Mouse (Mus musculus) neural tube, embryonic 14.5 days (tissue): ENCODE data around the gene D16Ertd472e. TPM values are rescaled to one million over a fixed set of nuclear protein-coding genes. Genes with fewer than 3 reads are reported as not detected.
A peak's percentile ranks its signal among the peaks of the same experiment; 100 is the strongest.

Experiments
- ATAC-seq: fragments of 200-750 bp; cut with Nextera tagmentation; 2 replicates; pipeline ENCODE4 v1.8.0; 2017; ENCODE audit warnings: low read depth, mild to moderate bottlenecking, moderate TSS enrichment, moderate library complexity
- H3K27ac ChIP-seq: fragments of 300-500 bp; sonication (generic); 2 replicates; pipeline ENCODE4 v1.5.1; 2014; ENCODE audit warnings: low read depth, mild to moderate bottlenecking, control low read depth, low read length, moderate library complexity, mixed read lengths
- H3K27me3 ChIP-seq: fragments of 300-500 bp; sonication (generic); 2 replicates; pipeline ENCODE4 v1.6.1; 2014; ENCODE audit warnings: low read length; ENCODE audit not compliant: control insufficient read depth, insufficient read depth
- H3K36me3 ChIP-seq: fragments of 300-500 bp; sonication (generic); 2 replicates; pipeline ENCODE4 v1.6.1; 2014; ENCODE audit warnings: low read length, mixed read lengths; ENCODE audit not compliant: control insufficient read depth, insufficient read depth
- H3K4me1 ChIP-seq: fragments of 300-500 bp; sonication (generic); 2 replicates; pipeline ENCODE4 v1.6.1; 2014; ENCODE audit warnings: low read length; ENCODE audit not compliant: control insufficient read depth, insufficient read depth
- H3K4me2 ChIP-seq: fragments of 300-500 bp; sonication (generic); 2 replicates; pipeline ENCODE4 v1.6.1; 2014; ENCODE audit warnings: mild to moderate bottlenecking, low read depth, low read length, control low read depth
- H3K4me3 ChIP-seq: fragments of 300-500 bp; sonication (generic); 2 replicates; pipeline ENCODE4 v1.5.1; 2014; ENCODE audit warnings: low read depth, low read length, control low read depth, mixed read lengths
- H3K9ac ChIP-seq: fragments of 300-500 bp; sonication (generic); replicated peaks from 2 replicates; pipeline ENCODE4 v1.6.1; 2014; ENCODE audit warnings: low read depth, mild to moderate bottlenecking, control low read depth, low read length, mixed read lengths
- H3K9me3 ChIP-seq: fragments of 300-500 bp; sonication (generic); 2 replicates; pipeline ENCODE4 v1.6.1; 2016; ENCODE audit warnings: low read length; ENCODE audit not compliant: control insufficient read depth
- WGBS: fragments of 180-500 bp; shearing (Covaris S2); extraction: QIAGEN DNeasy Blood & Tissue Kit; methylation state at CpG from one replicate; pipeline ENCODE4 v1.1.7; 2014; 5-methylcytosine and 5-hydroxymethylcytosine counted together
- polyA plus RNA-seq: library from polyadenylated mRNA; unstranded; fragments of >200 nt; fragmentation: Nextera tagmentation; extraction: Ambion mirVana; gene quantifications from 2 replicates; pipeline ENCODE4 v1.2.1, GENCODE M21; 2014

Gene D16Ertd472e
- polyA plus RNA-seq, 1 experiment from 2014 or later = 8.2 TPM

DNA sequence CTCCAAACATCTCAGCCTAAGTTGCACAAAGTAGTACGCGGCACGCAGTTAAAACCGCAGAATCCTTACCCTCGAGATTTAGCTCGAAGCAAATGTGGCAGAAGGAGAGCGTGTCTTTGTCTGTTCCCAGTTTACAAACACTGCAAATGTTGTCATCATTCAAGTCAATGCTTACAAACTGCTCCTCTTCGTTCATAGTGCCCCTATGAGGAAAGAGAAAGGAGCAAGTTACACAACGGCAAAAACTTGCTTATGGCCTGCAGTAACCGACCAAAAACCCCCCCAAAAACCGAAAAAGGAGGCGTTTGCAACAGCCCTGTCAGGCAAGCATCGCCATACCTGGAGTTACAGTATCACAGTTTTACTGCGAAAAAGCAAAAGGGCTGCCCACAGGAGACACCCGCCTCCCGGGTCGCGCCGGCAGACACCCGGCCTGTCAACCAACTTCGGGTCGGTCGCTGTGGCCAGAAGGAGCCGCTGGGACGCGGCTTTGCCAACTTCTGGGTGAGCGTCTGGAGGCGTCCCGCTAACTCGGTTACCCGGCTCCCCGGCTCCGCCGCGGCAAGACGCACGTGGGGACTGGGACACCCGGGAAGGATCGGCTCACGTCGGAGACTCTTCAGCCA is 543 bp downstream of the D16Ertd472e start:
- ATAC-seq = peak; percentile 78
- Histone ChIP-seq H3K4me3 (peak overlapping the region; percentile 71), H3K27ac (peak overlapping the region; percentile 69), H3K27me3 (no peaks in the 10 kb centered on the region), H3K36me3 (no peaks in the 10 kb centered on the region), H3K4me1 (no peaks in the 10 kb centered on the region), H3K9me3 (no peaks in the 10 kb centered on the region), H3K9ac (peak overlapping the region; percentile 73), H3K4me2 (peak overlapping the region; percentile 61)
- WGBS = under 1% methylated on average over 41 of the region's 41 CpGs

DNA sequence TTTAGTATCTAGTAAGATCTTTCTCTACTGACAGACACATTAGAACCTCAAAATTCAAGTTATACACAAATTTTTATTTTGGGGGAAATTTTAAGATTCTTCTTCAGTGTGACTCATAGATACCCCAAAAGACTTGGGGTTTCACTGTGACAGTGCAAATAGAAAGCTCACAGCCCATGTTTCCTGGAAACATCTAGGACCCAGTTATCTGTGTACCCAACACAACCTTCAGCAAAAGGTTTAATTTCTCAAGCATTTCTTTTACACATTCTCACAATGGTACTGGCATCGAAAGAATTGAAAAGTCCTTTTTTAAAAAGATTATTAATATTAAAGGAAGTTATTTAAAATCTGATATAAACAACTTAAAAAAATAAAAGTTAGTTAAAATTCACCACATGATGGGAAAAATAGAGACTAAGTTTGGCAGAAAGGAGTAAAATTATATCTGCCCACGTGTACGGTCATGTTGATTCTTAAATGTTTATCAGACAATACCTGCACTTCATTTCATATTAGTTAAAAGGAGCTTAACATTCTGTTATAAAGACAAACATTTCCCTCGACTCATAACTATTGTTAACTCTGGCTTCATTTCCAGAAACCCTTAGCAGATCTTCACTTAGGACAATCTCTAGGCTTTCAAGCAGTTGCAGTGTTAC is 1.2 kb downstream of the D16Ertd472e start:
- no peak overlapping the region for H3K27ac ChIP-seq
- H3K4me3 ChIP-seq = peak overlapping the region; percentile 71
- no peak for ATAC-seq
- H3K36me3 ChIP-seq = no peaks in the 10 kb centered on the region
- peak overlapping the region; percentile 73; the same call in 1 of the 2 replicates for H3K9ac ChIP-seq
- 40% methylated on average over 4 of the region's 4 CpGs for WGBS
- peak overlapping the region; percentile 61 for H3K4me2 ChIP-seq
- H3K4me1 ChIP-seq = no peaks in the 10 kb centered on the region
- H3K9me3 ChIP-seq = no peaks in the 10 kb centered on the region
- no peaks in the 10 kb centered on the region for H3K27me3 ChIP-seq

DNA sequence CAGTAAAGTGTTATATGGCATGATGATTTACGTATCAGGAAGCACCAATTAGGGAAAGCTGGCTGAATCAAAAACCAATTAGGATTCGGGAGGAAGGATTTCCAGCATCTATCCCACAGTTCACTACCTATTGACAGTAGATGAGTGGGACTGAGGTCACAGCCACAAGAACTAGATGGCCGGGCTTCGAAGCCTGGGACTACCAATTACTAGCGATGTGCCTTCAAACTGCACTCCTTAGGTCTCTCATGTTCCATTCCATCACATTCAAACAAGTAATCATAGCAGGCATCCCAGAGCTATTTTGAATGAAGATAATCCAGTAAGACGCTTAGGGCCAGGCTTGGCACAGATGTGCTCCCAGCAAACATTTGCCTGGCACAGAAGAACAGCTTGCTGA is 2.3 kb downstream of the D16Ertd472e start:
- H3K4me3 ChIP-seq = no peak overlapping the region; the same call in 1 of the 2 replicates
- no peaks in the 10 kb centered on the region for H3K36me3 ChIP-seq
- H3K27me3 ChIP-seq = no peaks in the 10 kb centered on the region
- ATAC-seq = no peak
- no peaks in the 10 kb centered on the region for H3K4me1 ChIP-seq
- peak overlapping the region; percentile 33; the same call in 1 of the 2 replicates for H3K4me2 ChIP-seq
- H3K9ac ChIP-seq = 0 out of 2 replicates have a peak overlapping the region, but pooled peaks have one; percentile 17
- 46% methylated on average over 6 of the region's 6 CpGs for WGBS
- H3K27ac ChIP-seq = no peak overlapping the region
- no peaks in the 10 kb centered on the region for H3K9me3 ChIP-seq

DNA sequence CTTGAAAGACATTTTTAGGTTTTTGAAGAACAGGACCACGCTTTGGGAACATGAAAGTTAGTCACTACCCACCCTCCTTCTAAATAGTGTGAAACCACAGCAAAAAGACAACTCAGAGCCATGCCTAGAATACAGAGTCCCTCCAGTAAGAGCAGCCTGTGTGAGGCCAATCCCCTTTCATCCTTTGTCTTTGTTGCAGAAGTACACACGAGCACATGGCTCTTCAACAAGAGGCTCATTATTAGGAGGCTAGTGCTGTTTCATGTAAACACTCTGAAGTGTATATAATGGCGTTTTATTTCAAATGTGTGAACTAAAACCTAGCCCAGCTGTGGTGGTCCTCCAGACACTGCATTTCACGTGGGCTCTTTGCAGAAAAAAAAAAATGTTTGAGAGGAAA is 3.5 kb downstream of the D16Ertd472e start:
- Histone ChIP-seq H3K9me3 (no peaks in the 10 kb centered on the region), H3K4me1 (no peaks in the 10 kb centered on the region), H3K4me3 (no peak overlapping the region), H3K27ac (no peak overlapping the region), H3K4me2 (no peak overlapping the region), H3K36me3 (no peaks in the 10 kb centered on the region), H3K27me3 (no peaks in the 10 kb centered on the region), H3K9ac (no peak overlapping the region)
- 26% methylated on average over 4 of the region's 4 CpGs for WGBS
- ATAC-seq = no peak

DNA sequence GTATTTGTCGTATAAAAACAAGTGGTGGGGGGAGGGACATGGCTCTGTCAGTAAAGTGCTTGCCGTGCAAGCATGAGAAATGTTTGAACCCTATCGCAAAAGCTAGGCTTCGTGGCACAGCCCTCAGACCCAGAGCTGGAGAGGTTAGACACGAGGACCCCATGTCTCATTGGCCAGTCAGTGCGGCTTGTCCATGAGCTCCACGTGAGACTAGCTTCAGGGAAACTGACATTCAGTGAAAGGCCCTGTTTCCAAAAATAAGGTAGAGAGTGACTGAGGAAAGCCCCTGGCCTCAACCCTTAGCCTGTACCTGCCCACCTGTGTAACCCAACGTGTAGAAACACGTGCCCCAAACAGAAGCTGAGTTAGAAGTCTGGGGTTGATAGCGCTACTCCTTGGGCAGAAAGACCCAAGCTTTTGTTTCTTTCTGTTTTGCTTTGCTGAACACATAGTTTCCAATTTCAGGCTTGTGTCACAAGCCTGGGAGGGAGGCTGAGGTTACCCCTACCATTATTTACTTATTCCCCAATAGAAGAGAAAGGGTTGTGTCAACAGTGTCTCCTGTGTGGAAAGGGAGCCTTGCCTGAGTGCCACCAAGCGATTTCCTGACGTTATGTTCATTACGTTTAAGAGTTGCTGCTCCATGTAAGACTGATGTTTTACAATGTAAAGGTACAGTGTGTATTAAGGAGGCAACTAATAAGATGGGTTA is 12.2 kb downstream of the D16Ertd472e start:
- Histone ChIP-seq H3K27me3 (no peaks in the 10 kb centered on the region), H3K36me3 (no peaks in the 10 kb centered on the region), H3K4me3 (no peak overlapping the region), H3K9ac (no peak overlapping the region), H3K4me2 (no peak overlapping the region), H3K4me1 (no peaks in the 10 kb centered on the region), H3K9me3 (no peaks in the 10 kb centered on the region), H3K27ac (no peak overlapping the region)
- no peak for ATAC-seq
- WGBS = 90% methylated on average over 13 of the region's 13 CpGs

DNA sequence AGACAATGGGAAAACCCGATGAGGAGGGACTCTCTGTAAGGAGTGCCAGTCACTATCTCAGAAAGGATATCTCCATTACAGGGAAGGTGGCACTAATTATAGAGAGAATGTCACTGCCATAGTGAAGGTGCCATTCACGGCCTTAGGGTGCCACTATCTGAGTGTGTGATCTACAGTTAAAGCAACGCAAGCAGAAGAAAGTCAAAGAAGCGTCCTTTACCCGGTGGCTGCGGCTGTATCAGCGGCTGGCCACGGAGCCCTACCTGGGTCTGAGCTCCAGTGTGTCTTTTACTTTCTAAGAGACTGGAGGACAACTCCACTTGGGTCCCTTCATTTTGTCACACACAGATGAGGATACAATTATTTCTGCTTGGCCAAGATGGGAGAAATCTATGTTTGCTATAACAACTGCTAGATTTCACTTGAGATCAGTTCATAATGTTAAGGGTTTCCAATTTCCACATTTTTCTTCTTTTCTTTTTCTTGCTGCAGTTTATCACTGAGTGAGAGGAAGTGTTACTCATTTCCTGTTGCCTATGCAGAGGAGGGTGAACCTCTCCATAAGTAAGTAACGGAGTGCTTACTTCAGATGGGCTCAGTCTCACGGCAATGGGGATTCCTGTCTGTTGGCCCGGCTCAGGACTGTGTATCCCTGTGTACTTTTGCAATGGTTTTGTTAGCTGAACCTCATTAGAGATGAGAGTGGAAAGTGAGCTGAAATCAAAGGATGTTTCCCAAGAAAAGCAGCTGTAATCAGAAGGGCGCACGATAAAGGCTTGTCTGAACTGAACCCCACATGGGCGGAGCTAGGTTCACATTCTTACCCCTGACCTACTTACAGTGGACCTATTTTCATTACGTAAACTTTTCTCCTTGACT is 13.2 kb downstream of the D16Ertd472e start:
- no peak overlapping the region for H3K27ac ChIP-seq
- no peaks in the 10 kb centered on the region for H3K27me3 ChIP-seq
- H3K4me1 ChIP-seq = no peaks in the 10 kb centered on the region
- H3K9ac ChIP-seq = no peak overlapping the region
- no peak for ATAC-seq
- H3K36me3 ChIP-seq = no peaks in the 10 kb centered on the region
- H3K9me3 ChIP-seq = no peaks in the 10 kb centered on the region
- no peak overlapping the region for H3K4me2 ChIP-seq
- 89% methylated on average over 15 of the region's 15 CpGs for WGBS
- no peak overlapping the region for H3K4me3 ChIP-seq

DNA sequence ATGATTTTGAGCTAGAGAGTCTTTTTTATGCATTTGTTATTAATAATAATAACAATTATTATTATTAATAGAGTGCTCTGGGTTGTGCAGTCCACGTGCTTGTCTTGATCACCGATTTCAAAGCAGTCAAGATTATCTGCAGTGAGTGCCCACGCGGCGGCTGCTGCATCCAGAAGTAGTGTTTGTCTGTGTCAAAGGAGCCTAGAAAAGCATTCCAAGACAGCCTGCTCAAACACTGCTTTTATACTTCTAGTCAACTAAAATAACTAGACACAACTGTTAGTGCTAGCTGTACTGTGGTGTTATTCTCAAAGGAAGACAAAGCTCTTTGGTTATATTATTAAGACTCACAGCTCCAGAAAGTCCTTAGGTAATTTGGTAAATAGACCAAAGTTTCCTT is 15.9 kb downstream of the D16Ertd472e start:
- H3K4me1 ChIP-seq = no peaks in the 10 kb centered on the region
- ATAC-seq = no peak
- H3K9me3 ChIP-seq = no peaks in the 10 kb centered on the region
- H3K4me2 ChIP-seq = no peak overlapping the region
- H3K9ac ChIP-seq = no peak overlapping the region
- H3K4me3 ChIP-seq = no peak overlapping the region
- no peaks in the 10 kb centered on the region for H3K27me3 ChIP-seq
- WGBS = 89% methylated on average over 5 of the region's 5 CpGs
- no peak overlapping the region for H3K27ac ChIP-seq
- no peaks in the 10 kb centered on the region for H3K36me3 ChIP-seq

DNA sequence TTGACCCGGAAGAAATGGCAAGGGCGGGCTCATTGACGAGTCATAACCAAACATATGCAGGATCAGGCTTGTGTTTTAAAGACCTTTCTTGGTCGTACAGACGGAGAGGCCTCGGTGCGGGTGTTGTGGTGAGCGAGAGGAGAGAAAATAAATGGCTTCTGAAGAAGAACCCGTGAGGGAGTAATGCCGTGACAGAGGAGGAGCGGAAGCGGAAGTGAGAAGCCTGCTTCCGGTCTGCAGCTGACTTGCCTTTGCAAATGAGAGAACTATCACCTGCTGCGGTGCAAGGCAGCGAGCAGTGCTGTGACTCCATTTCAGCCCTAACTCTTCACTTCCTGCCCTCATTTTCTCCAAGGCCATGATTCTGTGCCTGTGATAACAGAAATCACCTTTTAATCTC is 16.4 kb downstream of the D16Ertd472e start:
- H3K4me1 ChIP-seq = no peaks in the 10 kb centered on the region
- no peaks in the 10 kb centered on the region for H3K36me3 ChIP-seq
- no peaks in the 10 kb centered on the region for H3K9me3 ChIP-seq
- no peak overlapping the region for H3K9ac ChIP-seq
- H3K27ac ChIP-seq = no peak overlapping the region
- H3K4me3 ChIP-seq = no peak overlapping the region
- no peak overlapping the region for H3K4me2 ChIP-seq
- H3K27me3 ChIP-seq = no peaks in the 10 kb centered on the region
- 92% methylated on average over 15 of the region's 15 CpGs for WGBS
- ATAC-seq = no peak
